Mouse (Mus musculus) neural tube, embryonic 15.5 days (tissue): ENCODE results near the gene Pdzd7. TPM values are rescaled to one million over a fixed set of nuclear protein-coding genes. Genes with fewer than 3 reads are reported as not detected.

ENCODE experiments used
- ATAC-seq: fragments of 200-750 bp; cut with Nextera tagmentation; 2 replicates; pipeline ENCODE4 v1.8.0; 2017; ENCODE audit warnings: mild to moderate bottlenecking, moderate TSS enrichment, moderate library complexity; ENCODE audit not compliant: low FRiP score
- H3K27ac ChIP-seq: fragments of 300-500 bp; sonication (generic); replicated peaks from 2 replicates; pipeline ENCODE4 v1.5.1; 2015; ENCODE audit warnings: mild to moderate bottlenecking, inconsistent platforms
- H3K27me3 ChIP-seq: fragments of 300-500 bp; sonication (generic); replicated peaks from 2 replicates; pipeline ENCODE4 v1.6.1; 2015; ENCODE audit warnings: inconsistent platforms
- H3K36me3 ChIP-seq: fragments of 300-500 bp; sonication (generic); 2 replicates; pipeline ENCODE4 v1.6.1; 2015; ENCODE audit warnings: inconsistent platforms
- H3K4me1 ChIP-seq: fragments of 300-500 bp; sonication (generic); 2 replicates; pipeline ENCODE4 v1.6.1; 2015; ENCODE audit warnings: inconsistent platforms
- H3K4me2 ChIP-seq: fragments of 300-500 bp; sonication (generic); 2 replicates; pipeline ENCODE4 v1.6.1; 2015; ENCODE audit warnings: inconsistent platforms, mild to moderate bottlenecking, moderate library complexity
- H3K4me3 ChIP-seq: fragments of 300-500 bp; sonication (generic); replicated peaks from 2 replicates; pipeline ENCODE4 v1.5.1; 2015; ENCODE audit warnings: mild to moderate bottlenecking, inconsistent platforms
- H3K9ac ChIP-seq: fragments of 300-500 bp; sonication (generic); replicated peaks from 2 replicates; pipeline ENCODE4 v1.6.1; 2015; ENCODE audit warnings: mild to moderate bottlenecking, inconsistent platforms
- H3K9me3 ChIP-seq: fragments of 300-500 bp; sonication (generic); replicated peaks from 2 replicates; pipeline ENCODE4 v1.6.1; 2016; ENCODE audit warnings: inconsistent platforms
- WGBS: fragments of 180-500 bp; shearing (Covaris S2); methylation state at CpG from one replicate; pipeline ENCODE4 v1.1.7; 2015; ENCODE audit warnings: mixed read lengths; 5-methylcytosine and 5-hydroxymethylcytosine counted together
- polyA plus RNA-seq: library from polyadenylated mRNA; unstranded; fragments of >200 nt; fragmentation: Nextera tagmentation; extraction: Ambion mirVana; gene quantifications from 2 replicates; pipeline ENCODE4 v1.2.1, GENCODE M21; 2015

Pdzd7 gene
- 1.5 and 2.6 TPM in 2 replicates for polyA plus RNA-seq

DNA sequence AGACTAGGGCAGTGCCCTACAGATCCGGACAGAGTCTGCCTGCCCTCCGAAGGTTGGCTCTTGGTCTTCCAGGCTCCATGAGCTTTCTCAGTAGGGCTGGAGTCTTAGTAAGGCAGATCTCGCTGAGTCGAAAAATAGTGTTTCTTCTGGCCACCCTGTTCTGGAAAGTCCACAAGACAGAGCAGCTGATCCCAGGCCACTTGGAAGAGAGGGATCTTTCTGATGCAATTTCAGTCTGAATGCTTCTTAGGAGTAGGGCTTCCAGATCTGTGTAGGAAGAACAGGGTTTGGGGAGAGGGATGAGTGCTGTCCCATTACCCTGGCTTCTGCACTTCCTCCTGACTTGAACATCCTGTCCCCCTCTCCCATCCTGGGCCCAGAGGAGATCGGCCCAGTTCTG lies at the start of gene Pdzd7:
Pdzd7 (minus strand) TSS at position 67 of the 400 bp plus-strand sequence.
- Histone ChIP-seq H3K4me3 (peak within 1 kb of the TSS; percentile 67), H3K36me3 (peaks cover 8% of the 10 kb centered on the region; the same call in 1 of the 2 replicates), H3K27me3 (peaks cover 17% of the 10 kb centered on the region), H3K4me2 (peak within 1 kb of the TSS; percentile 90), H3K4me1 (peaks cover 47% of the 10 kb centered on the region), H3K9ac (peak within 1 kb of the TSS; percentile 80), H3K27ac (peak within 1 kb of the TSS; percentile 96), H3K9me3 (no peaks in the 10 kb centered on the region)
- ATAC-seq: no peak
- WGBS: 72% methylated on average over 5 of the region's 5 CpGs

DNA sequence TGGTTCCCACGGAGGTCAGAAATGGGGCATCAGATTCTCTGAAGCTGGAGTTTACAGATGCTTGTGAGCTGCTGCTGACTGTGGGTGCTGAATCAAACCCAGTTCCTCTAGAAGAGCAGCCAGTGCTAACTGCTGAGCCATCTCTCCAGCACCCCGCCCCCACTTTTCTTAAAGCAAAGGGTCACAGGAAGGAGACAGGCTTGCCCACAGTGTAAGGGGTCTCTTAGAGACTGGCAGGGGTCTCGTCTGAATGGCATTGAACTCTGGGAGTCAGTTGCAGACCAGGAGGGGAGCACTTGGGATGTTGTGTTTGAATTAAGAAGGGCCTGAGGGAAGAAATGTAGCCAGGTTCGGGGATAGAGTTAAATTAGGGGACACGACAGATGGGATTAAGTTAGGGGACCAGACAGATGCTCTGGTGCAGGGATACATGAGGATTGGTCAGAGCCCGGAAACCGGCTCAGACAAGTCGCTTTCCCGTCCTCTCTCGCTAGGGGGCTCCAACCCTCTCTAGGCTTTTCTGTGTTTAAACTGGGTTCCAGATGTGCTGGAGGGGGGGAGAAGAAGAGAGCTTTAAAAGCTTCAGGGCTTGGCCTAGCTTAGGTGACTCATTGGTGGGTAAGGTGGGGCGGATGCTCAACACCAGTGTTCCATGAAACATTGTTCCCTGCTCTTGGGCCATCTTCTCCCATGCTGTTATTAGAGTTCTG lies 36.5 kb upstream of the Pdzd7 start:
- Histone ChIP-seq H3K9me3 (no peaks in the 10 kb centered on the region), H3K27ac (no peak overlapping the region), H3K4me1 (peaks cover 32% of the 10 kb centered on the region), H3K36me3 (no peaks in the 10 kb centered on the region), H3K4me3 (no peak overlapping the region), H3K4me2 (no peak overlapping the region), H3K27me3 (peaks cover 95% of the 10 kb centered on the region), H3K9ac (no peak overlapping the region)
- WGBS: 16% methylated on average over 11 of the region's 11 CpGs
- no peak for ATAC-seq

DNA sequence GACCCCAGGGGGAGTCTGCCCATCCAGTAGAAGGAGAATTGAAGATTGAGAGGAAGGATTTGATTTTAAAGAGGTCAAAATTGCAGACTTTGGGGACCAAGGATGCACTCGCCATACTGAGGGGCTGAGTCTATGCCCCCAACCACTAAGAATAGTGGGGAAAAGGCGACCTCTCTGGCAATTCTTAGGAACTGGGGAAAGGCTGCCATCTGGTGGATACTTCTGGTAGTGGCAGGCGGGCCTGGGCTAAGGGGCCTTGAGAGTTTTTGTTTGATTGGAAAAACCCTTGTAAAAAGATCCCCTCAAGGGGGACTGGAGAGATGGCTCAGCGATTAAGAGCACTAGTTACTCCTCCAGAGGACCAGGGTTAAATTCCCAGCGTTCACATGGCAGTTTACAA lies 35.8 kb upstream of the Pdzd7 start:
- WGBS: 1% methylated on average over 5 of the region's 5 CpGs
- no peak for ATAC-seq
- Histone ChIP-seq H3K4me2 (peak overlapping the region; percentile 59), H3K4me1 (peaks cover 39% of the 10 kb centered on the region), H3K27ac (no peak overlapping the region), H3K9ac (0 out of 2 replicates have a peak overlapping the region, but pooled peaks have one; percentile 10), H3K27me3 (peaks cover 95% of the 10 kb centered on the region), H3K4me3 (peak overlapping the region; percentile 26), H3K9me3 (no peaks in the 10 kb centered on the region), H3K36me3 (no peaks in the 10 kb centered on the region)

DNA sequence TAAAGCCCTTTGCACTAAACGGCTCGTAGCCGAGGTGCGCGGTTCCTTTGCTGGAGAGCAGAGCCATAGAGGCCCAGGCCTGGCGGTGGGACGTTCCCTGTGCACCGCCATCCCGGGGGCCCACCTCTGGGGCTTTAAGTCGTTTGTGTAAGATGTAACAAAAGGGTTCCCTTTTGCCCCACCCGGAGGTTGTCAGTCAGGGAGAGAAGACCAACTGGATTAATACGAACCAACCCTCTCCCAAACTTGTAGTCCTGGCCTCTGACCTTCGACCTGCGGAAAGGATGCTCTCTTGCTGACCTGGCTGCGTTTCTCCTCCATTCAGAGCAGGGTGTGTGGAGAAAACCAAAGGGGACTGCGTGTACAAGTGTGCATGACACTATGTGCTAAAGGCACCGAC lies 35.2 kb upstream of the Pdzd7 start:
- Histone ChIP-seq H3K36me3 (no peaks in the 10 kb centered on the region), H3K9me3 (no peaks in the 10 kb centered on the region), H3K27ac (no peak overlapping the region), H3K4me2 (peak overlapping the region; percentile 59), H3K4me3 (peak overlapping the region; percentile 26), H3K4me1 (peaks cover 45% of the 10 kb centered on the region), H3K9ac (0 out of 2 replicates have a peak overlapping the region, but pooled peaks have one; percentile 10), H3K27me3 (peaks cover 95% of the 10 kb centered on the region)
- ATAC-seq: no peak
- under 1% methylated on average over 17 of the region's 17 CpGs for WGBS

GRCm38 (mm10) chr19:45079769-45080515 lies 34.4 kb upstream of the Pdzd7 start:
- Histone ChIP-seq H3K27me3 (peaks cover 91% of the 10 kb centered on the region), H3K4me1 (peaks cover 50% of the 10 kb centered on the region), H3K9ac (0 out of 2 replicates have a peak overlapping the region, but pooled peaks have one; percentile 10), H3K27ac (no peak overlapping the region), H3K4me2 (peak overlapping the region; percentile 59), H3K36me3 (no peaks in the 10 kb centered on the region), H3K4me3 (peak overlapping the region; percentile 26), H3K9me3 (no peaks in the 10 kb centered on the region)
- WGBS: 1% methylated on average over 45 of the region's 45 CpGs
- 0 out of 2 replicates have a peak, but pooled peaks have one; percentile 8 for ATAC-seq

- Histone ChIP-seq H3K9ac (no peak overlapping the region), H3K9me3 (no peaks in the 10 kb centered on the region), H3K36me3 (no peaks in the 10 kb centered on the region), H3K4me1 (peaks cover 54% of the 10 kb centered on the region), H3K4me2 (peak overlapping the region; percentile 59), H3K27me3 (peaks cover 88% of the 10 kb centered on the region), H3K27ac (no peak overlapping the region), H3K4me3 (peak overlapping the region; percentile 26)
- WGBS: 5% methylated on average over 15 of the region's 17 CpGs
- ATAC-seq: no peak
These were observed 33.7 kb upstream of the Pdzd7 start for GRCm38 (mm10) chr19:45078971-45079764.

DNA sequence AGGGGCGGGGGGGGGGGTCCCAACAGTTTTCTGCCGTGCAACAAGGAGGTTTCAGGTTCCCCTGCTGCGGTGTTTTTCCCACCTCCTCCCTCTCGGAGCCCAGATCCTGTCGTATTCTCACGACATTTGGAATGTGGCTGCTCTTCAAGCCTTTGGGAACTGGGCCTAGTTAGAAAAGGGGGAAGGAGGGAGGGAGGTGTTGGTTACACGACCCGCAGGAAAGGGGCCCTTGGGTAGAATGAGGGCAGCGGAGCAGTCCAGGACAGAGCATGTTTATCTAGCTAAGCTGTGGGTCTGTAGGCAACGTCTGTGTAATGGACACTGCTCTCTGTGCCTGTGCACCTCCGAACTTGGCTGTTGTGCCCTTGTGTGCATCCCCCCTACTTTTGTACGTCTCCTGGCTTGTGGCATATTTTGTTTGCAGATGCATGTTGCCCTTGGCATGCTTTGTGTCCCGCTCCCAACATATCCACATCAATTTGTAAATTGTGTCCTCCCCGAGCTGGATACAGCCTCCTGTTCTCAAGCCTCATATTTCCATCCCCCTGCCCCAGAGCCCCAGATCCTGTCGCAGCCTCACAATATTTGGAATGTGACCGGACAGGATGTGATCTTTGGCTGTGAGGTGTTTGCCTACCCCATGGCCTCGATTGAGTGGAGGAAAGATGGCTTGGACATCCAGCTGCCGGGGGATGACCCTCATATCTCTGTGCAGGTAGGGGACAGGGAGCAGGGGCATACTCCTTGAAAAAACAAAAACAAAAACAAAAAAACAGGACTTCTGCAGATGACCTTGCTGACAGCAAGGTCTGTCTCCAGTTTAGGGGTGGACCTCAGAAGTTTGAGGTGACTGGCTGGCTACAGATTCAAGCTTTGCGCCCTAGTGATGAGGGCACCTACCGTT lies 32.5 kb upstream of the Pdzd7 start:
- 6% methylated on average over 20 of the region's 20 CpGs for WGBS
- no peak for ATAC-seq

GRCm38 (mm10) chr19:45076586-45077510 lies 31.3 kb upstream of the Pdzd7 start:
- Histone ChIP-seq H3K36me3 (no peaks in the 10 kb centered on the region), H3K4me1 (peaks cover 58% of the 10 kb centered on the region), H3K9ac (peak overlapping the region; percentile 26; the same call in 1 of the 2 replicates), H3K27me3 (peaks cover 79% of the 10 kb centered on the region), H3K4me2 (peak overlapping the region; percentile 99), H3K4me3 (peak overlapping the region; percentile 70), H3K27ac (no peak overlapping the region), H3K9me3 (no peaks in the 10 kb centered on the region)
- no peak for ATAC-seq
- under 1% methylated on average over 62 of the region's 62 CpGs for WGBS

More for the DNA sequence above, 32.5 kb upstream of the Pdzd7 start:
- H3K4me3 ChIP-seq: no peak overlapping the region
- no peaks in the 10 kb centered on the region for H3K9me3 ChIP-seq
- H3K4me1 ChIP-seq: peaks cover 58% of the 10 kb centered on the region
- H3K27ac ChIP-seq: no peak overlapping the region
- H3K27me3 ChIP-seq: peaks cover 84% of the 10 kb centered on the region
- no peak overlapping the region for H3K9ac ChIP-seq
- H3K4me2 ChIP-seq: no peak overlapping the region
- H3K36me3 ChIP-seq: no peaks in the 10 kb centered on the region

- 7% methylated on average over 17 of the region's 17 CpGs for WGBS
- Histone ChIP-seq H3K27ac (no peak overlapping the region), H3K4me2 (peak overlapping the region; percentile 99), H3K9me3 (no peaks in the 10 kb centered on the region), H3K27me3 (peaks cover 79% of the 10 kb centered on the region), H3K9ac (0 out of 2 replicates have a peak overlapping the region, but pooled peaks have one; percentile 26), H3K4me1 (peaks cover 55% of the 10 kb centered on the region), H3K4me3 (peak overlapping the region; percentile 70), H3K36me3 (no peaks in the 10 kb centered on the region)
- ATAC-seq: no peak
These were observed 30.6 kb upstream of the Pdzd7 start for GRCm38 (mm10) chr19:45076036-45076575.
